Mouse (Mus musculus): ENCODE measurements around the gene Ucma. TPM values are rescaled to one million over a fixed set of nuclear protein-coding genes. Genes with fewer than 3 reads are reported as not detected.

The Ucma gene
- polyA plus RNA-seq (2017; shearing (Covaris generic)): not detected

DNA sequence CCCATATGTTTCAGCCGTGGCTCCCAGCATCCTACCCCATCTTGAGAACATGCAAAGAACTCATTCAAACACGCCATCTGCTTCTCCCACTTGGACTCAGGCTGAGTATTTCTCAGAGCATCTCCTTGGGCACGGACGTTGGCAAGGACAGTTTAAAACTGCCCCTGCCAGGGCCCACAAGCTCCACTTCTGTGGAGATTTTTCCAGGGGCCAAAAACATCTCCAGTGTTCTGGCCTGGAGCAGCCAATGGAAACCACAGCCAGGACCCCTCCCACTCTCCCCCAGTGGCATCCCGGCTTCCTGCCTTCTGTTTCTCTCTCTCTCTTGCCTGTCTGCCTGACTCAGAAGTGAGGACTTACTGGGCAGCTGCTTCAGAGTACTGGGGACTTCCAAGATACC, at the start of gene Ucma:
Ucma (plus strand) TSS at position 316 of the 400 bp plus-strand sequence.

DNA sequence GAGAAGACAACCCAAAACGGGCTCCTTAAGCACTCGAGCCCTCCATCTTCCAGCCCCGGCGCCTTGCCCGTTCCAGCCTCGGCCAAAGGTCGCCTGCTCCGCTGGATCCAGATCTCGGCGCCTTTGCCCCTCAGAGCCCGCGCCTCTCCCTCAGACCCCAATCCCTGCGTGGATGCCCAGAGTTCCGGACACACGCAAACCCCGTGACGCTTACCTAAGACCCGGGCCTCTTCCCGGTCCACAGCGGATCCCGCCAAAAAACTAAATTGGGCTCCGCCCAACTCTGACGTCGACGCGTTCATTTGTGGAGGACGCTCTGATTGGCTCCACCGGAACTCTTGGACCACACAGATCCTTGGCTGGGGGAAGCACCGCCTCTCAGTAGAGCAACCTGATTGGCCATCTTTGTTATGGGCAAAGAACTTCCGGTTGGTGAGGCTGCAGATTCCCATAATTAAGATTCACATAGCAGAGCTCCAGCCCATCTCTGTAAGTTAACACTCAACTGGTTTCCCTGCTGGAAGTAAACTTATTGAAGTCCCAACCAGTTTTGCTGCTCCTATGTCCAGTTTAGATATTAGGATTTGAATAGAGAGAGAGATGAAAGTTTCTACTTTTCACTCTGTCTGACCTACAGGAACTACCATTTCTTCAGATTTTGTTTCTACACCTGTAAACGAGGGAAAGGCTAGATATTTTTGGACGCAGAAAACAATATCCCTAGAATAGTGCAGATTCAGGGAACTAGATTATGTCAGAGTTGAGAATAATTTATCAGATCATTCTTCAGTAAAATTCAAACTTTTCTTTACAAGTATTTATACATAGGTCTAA, 36.8 kb downstream of the Ucma start, which contains the start of gene Mcm10:
Mcm10 (minus strand) TSS at position 301 of the 834 bp plus-strand sequence.

Other genes starting within 250 kb of the Ucma start
- gene Sephs1, start 94.6 kb upstream of the Ucma start, polyA plus RNA-seq (2017; shearing (Covaris generic)): 31.8 TPM
- gene Phyh, start 57.1 kb upstream of the Ucma start, polyA plus RNA-seq (2017; shearing (Covaris generic)): 91.9 TPM
- gene Mcm10, start 36.7 kb downstream of the Ucma start, polyA plus RNA-seq (2017; shearing (Covaris generic)): 3.9 TPM
- 2.1 TPM for gene Optn, start 87.9 kb downstream of the Ucma start, polyA plus RNA-seq (2017; shearing (Covaris generic))
- not detected for gene Ccdc3, start 161.7 kb downstream of the Ucma start, polyA plus RNA-seq (2017; shearing (Covaris generic))

Data from activated CD4-positive, CD25-positive, alpha-beta regulatory T cell, adult 9 weeks (primary cell).